Mouse (Mus musculus) erythroblast, embryonic 14.5 days (primary cell): ENCODE measurements around the gene Ppa2.

Source experiments
- GATA1 ChIP-seq: IDR thresholded peaks from 2 replicates; pipeline ENCODE4 v1.6.1; 2012; ENCODE audit warnings: low read length, inconsistent platforms, mixed read lengths
- TAL1 ChIP-seq: IDR thresholded peaks from 3 replicates; pipeline ENCODE4 v1.6.1; 2012; ENCODE audit warnings: low read length, inconsistent platforms, mixed read lengths

DNA sequence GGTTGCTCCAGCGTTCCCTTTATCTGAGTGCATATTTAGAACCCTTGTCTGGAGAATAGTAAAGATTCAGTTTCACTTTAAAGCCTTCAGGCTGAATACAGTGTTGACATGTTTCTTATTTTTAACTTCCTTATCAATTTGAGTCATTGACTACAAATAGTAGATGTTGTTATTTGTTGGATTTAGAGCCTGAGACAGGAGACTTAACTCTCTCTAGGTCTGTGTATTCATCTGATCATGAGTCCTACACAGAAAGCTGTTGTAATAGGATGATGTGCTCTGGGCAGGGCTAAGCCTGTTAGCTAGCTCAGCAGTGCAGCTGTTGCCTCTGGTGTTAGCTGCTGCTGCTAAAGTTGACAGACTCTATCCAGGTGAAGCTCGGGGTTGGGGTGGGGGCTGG lies 25.3 kb downstream of the Ppa2 start:
- no peak for TF ChIP-seq TAL1
- no peak for TF ChIP-seq GATA1
